Mouse (Mus musculus): ENCODE measurements at regions not wholly inside any gene's neighbourhood (a gene's known extent, or its start where the extent isn't known, plus 50 kb on each side); places are given as distances from the start of the nearest gene placed in this dataset.

DNA sequence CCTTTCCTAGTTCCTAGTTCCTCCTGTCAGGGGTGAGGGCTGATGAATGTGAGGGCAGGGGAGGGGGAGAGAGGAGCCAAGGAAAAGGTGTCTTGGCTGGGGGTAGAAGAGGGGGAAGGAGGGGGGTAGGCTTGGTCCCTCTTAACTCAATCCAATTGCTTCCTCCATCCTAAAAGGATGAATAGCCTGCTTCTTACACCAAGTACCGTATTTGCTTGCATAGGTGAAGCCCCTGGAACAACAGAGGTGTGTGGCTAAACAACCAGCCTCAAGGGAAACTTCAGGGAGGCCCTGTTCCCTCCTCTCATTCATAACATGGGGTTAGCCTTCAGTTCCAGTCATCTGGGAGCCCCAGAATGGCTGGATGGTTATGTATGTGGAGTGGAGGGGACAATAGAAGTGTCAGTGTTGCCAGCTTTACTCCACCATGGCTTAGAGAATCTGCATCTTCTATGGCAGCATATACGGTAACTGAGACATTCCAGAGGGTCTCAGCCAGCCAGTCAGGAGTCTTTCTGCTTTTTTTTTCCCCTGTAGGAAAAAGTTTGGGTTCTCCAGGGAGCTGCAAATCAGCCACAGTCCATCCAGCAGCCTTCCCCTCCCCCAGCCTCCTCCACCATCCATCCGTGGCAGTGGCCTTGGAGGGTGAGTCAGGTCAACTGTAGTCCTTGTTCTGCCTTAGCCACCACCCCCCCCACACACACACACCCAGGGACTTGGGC lies 100.2 kb upstream of the Ccnd2 start:
- no peak for DNase-seq (ENCODE audit: low spot score)

- no peak for DNase-seq (ENCODE audit: low spot score)
Observed at GRCm38 (mm10) chr6:127253935-127254334, 101.9 kb upstream of the Ccnd2 start.

DNA sequence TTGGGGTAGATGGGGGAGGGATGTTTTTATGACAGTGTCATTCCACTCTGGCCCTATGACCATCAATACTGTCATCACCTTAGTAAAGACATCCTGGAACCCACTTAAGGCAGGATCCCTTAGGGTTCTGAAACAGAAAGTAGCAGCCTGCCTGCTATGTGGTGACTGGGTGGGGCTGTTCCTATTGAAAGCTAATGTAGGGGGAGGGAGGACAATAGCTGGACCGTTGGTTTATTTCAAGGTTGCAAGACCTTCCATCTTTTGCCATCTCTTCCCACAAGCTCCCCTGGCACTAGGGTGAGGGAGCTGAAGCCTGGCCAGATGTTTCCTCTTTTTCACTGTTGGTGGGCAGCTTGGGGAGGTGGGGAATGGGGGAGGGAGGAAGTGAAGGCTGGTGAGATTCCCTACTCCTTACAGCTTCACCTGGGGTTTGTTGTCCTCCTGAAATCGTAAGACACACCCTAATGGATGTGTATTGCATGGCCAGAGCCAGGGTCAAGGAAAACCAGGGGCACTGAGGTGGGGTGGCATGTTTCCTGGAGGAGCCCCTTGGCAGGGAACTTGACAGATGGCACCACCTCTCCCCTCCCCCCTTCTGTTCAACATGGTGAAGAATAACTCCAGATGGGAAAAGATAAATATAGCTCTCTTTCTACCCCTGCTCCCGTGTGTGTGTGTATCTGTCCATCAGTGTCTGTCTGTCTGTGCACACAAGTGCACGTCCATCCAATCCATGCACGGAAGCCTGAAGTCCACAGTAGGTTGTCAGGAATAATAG lies 112.1 kb upstream of the Ccnd2 start:
- no peak for DNase-seq (ENCODE audit: low spot score)

GRCm38 (mm10) chr6:127265063-127265775 lies 113.2 kb upstream of the Ccnd2 start:
- no peak for DNase-seq (ENCODE audit: low spot score)

GRCm38 (mm10) chr6:127265901-127266812 lies 114.2 kb upstream of the Ccnd2 start:
- peak; percentile 81 for DNase-seq (ENCODE audit: low spot score)

DNA sequence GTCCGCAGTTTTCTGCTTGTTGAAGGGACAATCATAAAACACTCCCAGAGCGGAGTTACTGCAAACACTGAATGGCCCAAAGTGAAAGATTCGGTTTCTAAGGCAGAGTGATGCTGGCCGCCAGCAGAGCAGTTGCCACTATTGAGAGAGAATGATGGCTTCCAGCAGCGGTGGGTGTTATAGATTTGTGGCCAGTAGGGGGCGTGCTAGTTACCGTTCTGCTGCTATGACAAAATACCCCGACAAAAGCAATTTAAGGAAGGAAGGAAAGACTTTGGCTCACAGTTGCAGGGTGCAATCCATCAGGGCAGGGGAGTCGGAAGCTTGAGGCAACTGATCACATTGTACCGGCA lies 114.8 kb upstream of the Ccnd2 start:
- DNase-seq (ENCODE audit: low spot score): peak; percentile 67

GRCm38 (mm10) chr6:127269021-127269420 lies 117.0 kb upstream of the Ccnd2 start:
- DNase-seq (ENCODE audit: low spot score): no peak

- DNase-seq (ENCODE audit: low spot score): no peak
Observed at GRCm38 (mm10) chr6:127269525-127270044, 117.6 kb upstream of the Ccnd2 start.

DNA sequence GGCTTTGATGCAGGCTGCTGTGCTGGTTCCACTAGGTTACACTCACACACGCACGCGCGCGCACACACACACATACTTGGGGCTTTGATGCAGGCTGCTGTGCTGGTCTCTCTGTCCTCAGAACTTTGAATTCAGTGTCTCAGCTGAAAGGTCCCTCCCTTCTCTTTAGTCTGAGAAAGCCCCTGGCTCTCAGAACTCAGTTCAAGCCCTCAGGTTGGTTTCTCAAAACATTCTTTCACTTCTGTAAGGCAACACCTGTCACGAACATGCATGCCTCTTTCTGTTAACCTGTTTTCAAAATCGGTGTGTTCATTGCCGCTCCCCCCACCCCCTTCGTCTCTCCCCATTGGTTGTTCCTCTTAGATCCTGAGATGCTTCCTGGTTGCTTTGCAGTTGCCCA lies 118.8 kb upstream of the Ccnd2 start:
- DNase-seq (ENCODE audit: low spot score): no peak

- no peak for DNase-seq (ENCODE audit: low spot score)
Observed at GRCm38 (mm10) chr6:127271418-127271817, 119.4 kb upstream of the Ccnd2 start.

DNA sequence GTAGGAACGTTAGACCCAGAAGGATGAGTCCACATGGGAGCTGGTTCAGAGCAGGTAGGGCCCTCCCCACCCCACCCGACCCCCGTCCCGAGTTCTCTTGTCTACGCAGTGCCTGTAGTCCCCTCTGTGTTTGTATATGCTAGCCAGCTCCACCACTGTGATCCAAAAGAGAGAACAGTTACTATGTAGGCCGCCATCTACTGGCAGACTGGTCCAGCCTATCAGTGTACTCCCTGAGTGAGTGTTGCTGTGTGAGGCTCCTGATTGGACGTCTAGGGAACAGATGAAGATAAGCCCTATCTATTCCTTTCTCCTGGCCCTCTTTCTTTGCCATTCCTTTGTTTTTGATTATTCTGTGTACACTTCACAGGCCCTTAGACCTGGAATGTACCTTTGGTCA lies 120.6 kb upstream of the Ccnd2 start:
- no peak for DNase-seq (ENCODE audit: low spot score)

DNA sequence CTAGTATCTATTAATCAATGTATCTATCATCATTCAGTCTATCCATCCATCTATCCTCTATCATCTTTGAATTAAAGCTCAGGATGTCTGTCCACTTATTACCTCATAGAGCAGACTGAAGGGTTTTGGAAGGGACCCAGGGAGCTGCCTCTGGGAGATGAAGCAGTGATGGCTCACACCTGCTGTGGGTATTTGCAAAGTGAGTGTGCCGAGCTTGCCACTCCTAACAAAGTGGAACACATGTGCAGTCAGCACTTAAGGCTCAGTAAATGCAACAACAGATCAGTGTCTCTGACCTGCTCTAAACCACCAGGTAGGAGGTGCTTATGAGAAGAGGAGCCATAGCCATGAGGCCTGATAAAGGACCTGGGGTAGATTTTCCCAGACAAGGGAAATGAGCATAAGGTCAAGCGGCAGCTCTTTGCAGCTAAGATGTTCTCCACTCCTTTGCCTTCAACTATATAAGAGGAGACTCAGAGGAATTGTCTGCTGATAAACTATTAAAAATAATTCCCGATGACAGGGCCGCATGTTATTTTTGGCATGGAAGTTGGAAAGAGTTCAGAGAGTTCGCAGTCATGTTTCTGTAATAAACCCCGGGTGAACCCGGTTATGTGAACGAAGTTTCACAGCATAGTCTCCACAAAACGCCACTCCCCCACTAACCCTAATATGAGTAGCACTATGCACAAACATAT lies 122.9 kb upstream of the Ccnd2 start:
- no peak for DNase-seq (ENCODE audit: low spot score)

GRCm38 (mm10) chr6:127275430-127275784 lies 123.4 kb upstream of the Ccnd2 start:
- DNase-seq (ENCODE audit: low spot score): no peak

GRCm38 (mm10) chr6:127276362-127276761 lies 124.4 kb upstream of the Ccnd2 start:
- no peak for DNase-seq (ENCODE audit: low spot score)

- DNase-seq (ENCODE audit: low spot score): no peak
Observed at GRCm38 (mm10) chr6:127278402-127278801, 126.4 kb upstream of the Ccnd2 start.

DNA sequence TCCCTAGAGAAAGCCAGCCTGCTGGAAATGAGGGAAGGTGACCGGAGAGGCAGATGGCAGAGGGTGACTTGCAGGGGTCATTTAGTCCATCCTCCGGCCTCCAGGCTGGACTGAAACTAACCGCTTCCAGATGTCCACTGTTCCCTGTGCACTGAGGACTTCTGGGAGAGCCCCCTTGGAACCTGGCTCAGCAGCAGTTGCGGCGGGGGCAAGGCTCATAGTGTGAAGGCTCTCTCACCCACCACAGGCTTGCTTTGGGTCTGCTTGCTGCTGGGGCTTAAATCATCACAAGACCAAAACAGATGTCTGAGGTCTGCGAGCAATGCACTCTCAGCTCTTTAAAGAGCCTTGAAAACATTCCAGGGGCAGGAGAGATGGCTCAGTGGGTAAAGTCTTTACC lies 132.2 kb upstream of the Ccnd2 start:
- DNase-seq (ENCODE audit: low spot score): no peak

DNA sequence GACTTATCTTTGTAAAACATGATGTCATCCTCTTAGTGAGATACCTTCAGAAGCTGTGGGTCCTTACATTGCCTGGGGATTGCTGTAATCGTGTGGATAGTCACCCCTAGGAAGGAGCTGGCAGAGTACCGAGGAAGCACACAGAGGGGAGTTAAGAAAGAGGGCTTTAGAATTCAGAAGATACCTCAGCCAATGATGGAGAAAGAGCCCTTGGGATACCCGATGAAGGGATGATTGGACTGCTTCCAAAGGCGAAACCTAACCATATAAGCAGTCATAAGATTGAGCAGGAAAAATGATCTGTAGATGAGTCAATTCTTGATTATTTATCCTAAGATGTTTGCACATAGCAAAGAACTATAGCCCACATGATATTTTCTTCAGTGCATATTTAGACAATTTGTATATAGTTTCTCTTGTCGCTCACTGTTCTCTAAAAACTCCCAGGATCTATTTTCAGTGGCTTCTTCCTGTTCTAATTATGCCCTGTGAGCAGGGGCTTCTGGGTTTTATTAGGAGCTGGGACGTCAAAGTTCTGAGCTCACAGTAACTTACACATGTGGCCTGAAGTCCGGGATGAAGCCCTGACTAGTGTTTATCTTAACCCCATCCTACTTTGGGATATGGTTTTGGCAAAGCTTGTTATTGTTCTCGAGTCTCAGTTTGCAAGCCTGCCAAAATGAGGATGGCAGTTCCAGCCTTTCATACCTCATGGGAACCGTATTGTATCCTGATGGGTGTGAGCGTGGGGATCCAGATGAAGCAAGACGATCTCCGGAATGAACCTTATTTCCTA lies 134.9 kb upstream of the Ccnd2 start:
- no peak for DNase-seq (ENCODE audit: low spot score)

- no peak for DNase-seq (ENCODE audit: low spot score)
Observed at GRCm38 (mm10) chr6:127288946-127289345, 137.0 kb upstream of the Ccnd2 start.

DNA sequence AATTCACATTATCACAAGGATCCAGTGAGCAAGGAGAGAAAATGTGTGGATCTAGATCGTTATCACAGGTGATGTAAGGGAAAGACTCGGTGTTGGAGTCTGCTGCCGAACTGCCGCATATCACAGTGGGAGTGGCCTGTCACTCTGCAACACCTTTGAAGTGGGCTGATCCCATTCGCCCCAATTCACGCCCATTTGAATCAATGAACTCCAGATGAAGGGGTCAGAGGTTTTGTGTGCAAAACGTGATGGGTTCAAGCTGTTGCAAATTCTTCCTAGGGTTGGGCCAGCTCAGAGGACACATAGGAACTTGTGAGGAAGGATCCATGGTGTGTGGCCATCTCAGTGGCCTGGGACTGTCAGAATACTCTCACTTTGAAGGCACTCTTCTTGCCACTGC lies 139.9 kb upstream of the Ccnd2 start:
- DNase-seq (ENCODE audit: low spot score): no peak

- no peak for DNase-seq (ENCODE audit: low spot score)
Observed at GRCm38 (mm10) chr6:127293829-127294228, 141.8 kb upstream of the Ccnd2 start.
